Comparison of ENCODE assay signal across 9 mouse cellular contexts in genomic region chr19:44195138-44195537, GRCm38 (mm10). TPM values are rescaled to one million over a fixed set of nuclear protein-coding genes. Genes with fewer than 3 reads are reported as not detected.
DNase-seq lines count a peak whose midpoint lies in the region; ATAC-seq lines count a peak whose summit lies in the region.
"Had no signal": no experiment of that assay in that cellular context is flagged by ENCODE, and none has a peak within 500 bp of the region (broad histone marks: within the 10 kb centered on the region; RNA-seq: fewer than 3 reads in every experiment).

No protein-coding gene starts in this region.

- 9% methylated on average over 7 of the region's 7 CpGs for WGBS in midbrain, embryonic 11.5 days
- 6% methylated on average over 7 of the region's 7 CpGs for WGBS in midbrain, embryonic 15.5 days
- WGBS in hindbrain, embryonic 15.5 days, result 6% methylated on average over 7 of the region's 7 CpGs

- intact Hi-C loops in left cerebral cortex, postnatal 36 days (cut with DNase I), result loop anchor here (5.0 to 10.0 kb wide), 2 partner anchors 102 to 220 kb away; no protein-coding TSS in a partner anchor

- H3K9ac ChIP-seq in midbrain, embryonic 11.5 days (ENCODE audit: low read length), result no peak overlapping the region
- H3K9ac ChIP-seq in midbrain, embryonic 15.5 days, result no peak overlapping the region
- H3K9ac ChIP-seq in hindbrain, embryonic 15.5 days, result no peak overlapping the region

- H3K4me3 ChIP-seq in midbrain, embryonic 11.5 days (ENCODE audit: low read depth, low read length), result no peak overlapping the region
- no peak overlapping the region for H3K4me3 ChIP-seq in midbrain, embryonic 15.5 days
- H3K4me3 ChIP-seq in hindbrain, embryonic 15.5 days, result no peak overlapping the region

- peak; percentile 95 for DNase-seq in midbrain, embryonic 11.5 days (ENCODE audit: low spot score, missing footprints)
- peak; percentile 87 for DNase-seq in brain, adult 2 months (ENCODE audit: low read depth, low spot score)
- DNase-seq in left cerebral cortex, postnatal 36 days (ENCODE audit: low spot score in 2 of 2), result peak; percentile 57 to 63
- peak; percentile 19 for DNase-seq in ovary, adult 18-20 months (ENCODE audit: low spot score)
- peak; percentile 14 to 71 for DNase-seq in thymus, postnatal 10 days (ENCODE audit: low spot score in 2 of 2)

- H3K36me3 ChIP-seq in midbrain, embryonic 11.5 days (ENCODE audit: control insufficient read depth, insufficient read depth, low read length), result no peaks in the 10 kb centered on the region
- no peaks in the 10 kb centered on the region for H3K36me3 ChIP-seq in midbrain, embryonic 15.5 days (replicated peaks)
- H3K36me3 ChIP-seq in hindbrain, embryonic 15.5 days, result no peaks in the 10 kb centered on the region

- no peaks in the 10 kb centered on the region for H3K27me3 ChIP-seq in midbrain, embryonic 11.5 days (ENCODE audit: control insufficient read depth, insufficient read depth, low read length)
- H3K27me3 ChIP-seq in midbrain, embryonic 15.5 days (replicated peaks), result no peaks in the 10 kb centered on the region
- H3K27me3 ChIP-seq in hindbrain, embryonic 15.5 days, result no peaks in the 10 kb centered on the region

- no peak for ATAC-seq in midbrain, embryonic 11.5 days (ENCODE audit: low FRiP score)
- ATAC-seq in midbrain, embryonic 15.5 days (replicated peaks), result no peak
- 0 out of 2 replicates have a peak, but pooled peaks have one; percentile 58 for ATAC-seq in erythroid progenitor cell, adult 5-6 weeks (replicated peaks; ENCODE audit: low FRiP score, poor library complexity, severe bottlenecking)
- ATAC-seq in hindbrain, embryonic 15.5 days (ENCODE audit: low FRiP score, low read depth), result 0 out of 2 replicates have a peak, but pooled peaks have one; percentile 45

- H3K27ac ChIP-seq in midbrain, embryonic 11.5 days (ENCODE audit: low read depth, low read length), result no peak overlapping the region
- no peak overlapping the region for H3K27ac ChIP-seq in midbrain, embryonic 15.5 days
- H3K27ac ChIP-seq in hindbrain, embryonic 15.5 days (replicated peaks), result no peak overlapping the region

- no peaks in the 10 kb centered on the region for H3K4me1 ChIP-seq in midbrain, embryonic 11.5 days (ENCODE audit: control insufficient read depth, insufficient read depth, low read length)
- no peaks in the 10 kb centered on the region for H3K4me1 ChIP-seq in midbrain, embryonic 15.5 days
- H3K4me1 ChIP-seq in hindbrain, embryonic 15.5 days (replicated peaks), result no peaks in the 10 kb centered on the region

- H3K4me2 ChIP-seq in midbrain, embryonic 11.5 days, result no peak overlapping the region
- no peak overlapping the region for H3K4me2 ChIP-seq in midbrain, embryonic 15.5 days
- H3K4me2 ChIP-seq in hindbrain, embryonic 15.5 days, result no peak overlapping the region

- no peaks in the 10 kb centered on the region for H3K9me3 ChIP-seq in midbrain, embryonic 11.5 days (ENCODE audit: control insufficient read depth, low read length)
- no peaks in the 10 kb centered on the region for H3K9me3 ChIP-seq in midbrain, embryonic 15.5 days
- H3K9me3 ChIP-seq in hindbrain, embryonic 15.5 days, result no peaks in the 10 kb centered on the region

RNA-seq across cellular contexts. Expression of gene Pkd2l1, which starts 2.9 kb away (rescaled TPM):
- polyA plus RNA-seq in midbrain, embryonic 11.5 days (2014; fragmentation: Nextera tagmentation; extraction: Ambion mirVana), result 0.08 and 0.14 TPM in 2 replicates
- polyA plus RNA-seq in midbrain, embryonic 15.5 days (2015; fragmentation: Nextera tagmentation; extraction: Ambion mirVana), result 0.06 TPM in 2 replicates
- total RNA-seq in erythroid progenitor cell, adult 5-6 weeks (2015; ENCODE audit: low replicate concordance), result not detected in 2 replicates
- not detected in 2 replicates for total RNA-seq in erythroid progenitor cell, adult 5-6 weeks (2017; ENCODE audit: low replicate concordance)
- polyA plus RNA-seq in hindbrain, embryonic 15.5 days (2015; fragmentation: Nextera tagmentation; extraction: Ambion mirVana), result 0.29 and 0.67 TPM in 2 replicates
- under 1 TPM; 0.30 to 0.34 TPM for total RNA-seq in left cerebral cortex, postnatal 36 days (2021)
- polyA plus RNA-seq: heart, embryonic 14.5 days had no signal

RNA-seq across cellular contexts. Expression of gene Scd3, which starts 7.9 kb away (rescaled TPM):
- 0.22 TPM in 1 of 2 replicates, not detected in the other for polyA plus RNA-seq in midbrain, embryonic 11.5 days (2014; fragmentation: Nextera tagmentation; extraction: Ambion mirVana)
- 5.7 TPM in 2 replicates for polyA plus RNA-seq in midbrain, embryonic 15.5 days (2015; fragmentation: Nextera tagmentation; extraction: Ambion mirVana)
- not detected in 2 replicates for total RNA-seq in erythroid progenitor cell, adult 5-6 weeks (2015; ENCODE audit: low replicate concordance)
- total RNA-seq in erythroid progenitor cell, adult 5-6 weeks (2017; ENCODE audit: low replicate concordance), result not detected in 2 replicates
- polyA plus RNA-seq in hindbrain, embryonic 15.5 days (2015; fragmentation: Nextera tagmentation; extraction: Ambion mirVana), result 5.0 and 6.7 TPM in 2 replicates
- total RNA-seq in left cerebral cortex, postnatal 36 days (2021), result 1 to 10 TPM; 2.5 to 2.8 TPM

RNA-seq across cellular contexts. Expression of gene Bloc1s2, which starts 48.9 kb away (rescaled TPM):
- 113 and 128 TPM in 2 replicates for polyA plus RNA-seq in midbrain, embryonic 11.5 days (2014; fragmentation: Nextera tagmentation; extraction: Ambion mirVana)
- 143 and 159 TPM in 2 replicates for polyA plus RNA-seq in midbrain, embryonic 15.5 days (2015; fragmentation: Nextera tagmentation; extraction: Ambion mirVana)
- total RNA-seq in erythroid progenitor cell, adult 5-6 weeks (2015; ENCODE audit: low replicate concordance), result 32.1 and 50.7 TPM in 2 replicates
- 8.8 and 13.7 TPM in 2 replicates for total RNA-seq in erythroid progenitor cell, adult 5-6 weeks (2017; ENCODE audit: low replicate concordance)
- 155 and 158 TPM in 2 replicates for polyA plus RNA-seq in hindbrain, embryonic 15.5 days (2015; fragmentation: Nextera tagmentation; extraction: Ambion mirVana)
- total RNA-seq in left cerebral cortex, postnatal 36 days (2021), result 10 to 100 TPM; 57.2 to 68.7 TPM

RNA-seq across cellular contexts. Expression of gene Cwf19l1, which starts 59.5 kb away (rescaled TPM):
- polyA plus RNA-seq in midbrain, embryonic 11.5 days (2014; fragmentation: Nextera tagmentation; extraction: Ambion mirVana), result 42.2 and 53.3 TPM in 2 replicates
- 29.6 and 37.4 TPM in 2 replicates for polyA plus RNA-seq in midbrain, embryonic 15.5 days (2015; fragmentation: Nextera tagmentation; extraction: Ambion mirVana)
- 5.4 and 23.1 TPM in 2 replicates for total RNA-seq in erythroid progenitor cell, adult 5-6 weeks (2015; ENCODE audit: low replicate concordance)
- 4.1 and 8.6 TPM in 2 replicates for total RNA-seq in erythroid progenitor cell, adult 5-6 weeks (2017; ENCODE audit: low replicate concordance)
- polyA plus RNA-seq in hindbrain, embryonic 15.5 days (2015; fragmentation: Nextera tagmentation; extraction: Ambion mirVana), result 29.8 and 30.1 TPM in 2 replicates
- total RNA-seq in left cerebral cortex, postnatal 36 days (2021), result 10 to 100 TPM; 15.9 to 18.4 TPM

Comparison
In these comparisons a context has a peak if more than half of its experiments do, and no peak if none do; other contexts are left out.
1. ATAC-seq: peak in erythroid progenitor cell, adult 5-6 weeks (single experiment) and hindbrain, embryonic 15.5 days (single experiment); none in midbrain, embryonic 11.5 days (single experiment) and midbrain, embryonic 15.5 days (single experiment).
2. DNase-seq: peak in every context shown above with its lines; median percentile 95 in midbrain, embryonic 11.5 days; 87 in brain, adult 2 months; 60 in left cerebral cortex, postnatal 36 days; 42 in thymus, postnatal 10 days; 19 in ovary, adult 18-20 months.